Mouse (Mus musculus) heart, embryonic 13.5 days (tissue): Measurements from ENCODE around the gene Abca4. TPM values are rescaled to one million over a fixed set of nuclear protein-coding genes. Genes with fewer than 3 reads are reported as not detected.
"Not testable (repeated sequence)": the region's sequence is repeated elsewhere in the genome, so short reads cannot be mapped to it uniquely, and the experiment has no call there.

ENCODE experiments used
- ATAC-seq: fragments of 200-750 bp; cut with Nextera tagmentation; 2 replicates; pipeline ENCODE4 v1.8.0; 2017; ENCODE audit warnings: moderate TSS enrichment; ENCODE audit not compliant: insufficient number of reproducible peaks, low FRiP score, low TSS enrichment; ENCODE audit errors: extremely low read depth
- H3K27ac ChIP-seq: fragments of 300-500 bp; sonication (generic); replicated peaks from 2 replicates; pipeline ENCODE4 v1.5.1; 2015; ENCODE audit warnings: moderate library complexity, mild to moderate bottlenecking, inconsistent platforms
- H3K27me3 ChIP-seq: fragments of 300-500 bp; sonication (generic); replicated peaks from 2 replicates; pipeline ENCODE4 v1.6.1; 2015; ENCODE audit warnings: mild to moderate bottlenecking, inconsistent platforms
- H3K36me3 ChIP-seq: fragments of 300-500 bp; sonication (generic); 2 replicates; pipeline ENCODE4 v1.6.1; 2015; ENCODE audit warnings: mild to moderate bottlenecking, inconsistent platforms
- H3K4me1 ChIP-seq: fragments of 300-500 bp; sonication (generic); 2 replicates; pipeline ENCODE4 v1.6.1; 2015; ENCODE audit warnings: inconsistent platforms
- H3K4me2 ChIP-seq: fragments of 300-500 bp; sonication (generic); 2 replicates; pipeline ENCODE4 v1.6.1; 2015; ENCODE audit warnings: inconsistent platforms, mild to moderate bottlenecking, moderate library complexity
- H3K4me3 ChIP-seq: fragments of 300-500 bp; sonication (generic); 2 replicates; pipeline ENCODE4 v1.5.1; 2015; ENCODE audit warnings: moderate library complexity, mild to moderate bottlenecking, inconsistent platforms
- H3K9ac ChIP-seq: fragments of 300-500 bp; sonication (generic); 2 replicates; pipeline ENCODE4 v1.6.1; 2015; ENCODE audit warnings: inconsistent platforms, mild to moderate bottlenecking, moderate library complexity
- H3K9me3 ChIP-seq: fragments of 300-500 bp; sonication (generic); 2 replicates; pipeline ENCODE4 v1.6.1; 2016; ENCODE audit warnings: inconsistent platforms
- WGBS: fragments of 180-500 bp; shearing (Covaris S2); methylation state at CpG from one replicate; pipeline ENCODE4 v1.1.7; 2015; ENCODE audit warnings: mixed read lengths; 5-methylcytosine and 5-hydroxymethylcytosine counted together
- polyA plus RNA-seq: library from polyadenylated mRNA; unstranded; fragments of >200 nt; fragmentation: Nextera tagmentation; extraction: Ambion mirVana; gene quantifications from 2 replicates; pipeline ENCODE4 v1.2.1, GENCODE M21; 2015

Abca4 gene
- polyA plus RNA-seq, 1 experiment from 2014 or later: 2.4 TPM

DNA sequence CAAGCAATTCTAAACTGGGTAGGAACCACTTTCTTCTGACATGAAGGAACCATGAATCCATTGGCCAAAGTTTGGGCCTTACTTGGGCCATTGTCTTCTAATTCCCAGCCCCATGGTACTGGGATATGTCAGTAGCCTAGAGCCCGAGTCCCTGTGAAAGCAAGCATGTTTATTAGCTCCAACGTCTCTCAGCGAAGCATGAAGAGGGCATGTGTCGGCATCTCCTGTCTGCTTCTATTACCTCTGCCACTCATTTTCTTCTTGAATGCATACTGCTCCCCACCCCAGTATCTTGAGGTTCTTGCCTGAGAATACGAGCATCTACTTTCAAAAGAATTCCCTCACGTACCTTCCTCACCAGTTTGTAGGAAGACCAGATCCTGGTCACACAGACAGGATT is 161.5 kb downstream of the Abca4 start:
- Histone ChIP-seq H3K4me3 (no peak overlapping the region), H3K27me3 (no peaks in the 10 kb centered on the region), H3K27ac (no peak overlapping the region), H3K4me2 (no peak overlapping the region), H3K9me3 (no peaks in the 10 kb centered on the region), H3K4me1 (peaks cover 5% of the 10 kb centered on the region; the same call in 1 of the 2 replicates), H3K36me3 (no peaks in the 10 kb centered on the region), H3K9ac (no peak overlapping the region)
- ATAC-seq: no peak
- WGBS: 80% methylated on average over 6 of the region's 6 CpGs

DNA sequence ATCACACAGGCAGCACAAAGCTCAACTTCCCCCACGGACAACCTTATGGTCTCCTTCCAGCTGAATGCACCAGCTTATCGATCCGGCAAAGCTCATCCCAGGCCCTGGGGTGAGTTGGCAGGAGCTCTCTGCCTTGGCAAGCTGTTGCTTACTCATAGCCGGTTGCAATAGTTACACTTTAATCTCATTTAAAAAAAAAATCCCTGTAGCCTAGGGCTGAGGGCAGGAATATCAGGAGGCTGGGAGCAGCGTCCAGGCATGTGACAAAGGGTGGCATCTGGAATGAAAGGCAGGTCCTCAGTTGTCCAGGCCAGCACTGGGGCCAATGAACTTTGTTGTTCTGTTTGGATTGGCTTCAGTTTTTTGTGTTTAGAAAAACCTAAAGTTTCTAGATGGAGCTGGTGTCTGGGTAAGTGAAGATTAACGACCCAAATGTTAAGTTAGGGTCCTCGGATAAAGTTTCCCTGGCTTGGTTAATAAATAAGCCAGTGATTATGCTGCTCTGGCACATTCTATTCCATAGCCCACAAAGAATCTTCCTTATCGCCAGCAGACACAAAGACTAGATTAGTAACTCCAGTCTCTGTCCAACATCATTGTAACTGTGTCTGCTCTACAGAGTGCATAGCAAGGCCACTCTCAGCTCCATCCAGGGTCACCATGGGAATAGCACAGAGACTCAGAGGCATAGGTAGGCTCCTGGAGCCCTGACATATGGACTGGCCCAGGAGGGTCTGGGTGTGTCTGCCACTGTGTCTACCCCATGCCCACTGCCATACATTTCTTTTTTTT is 162.2 kb downstream of the Abca4 start:
- Histone ChIP-seq H3K4me2 (no peak overlapping the region), H3K27ac (no peak overlapping the region), H3K4me3 (no peak overlapping the region), H3K36me3 (no peaks in the 10 kb centered on the region), H3K4me1 (peaks cover 5% of the 10 kb centered on the region; the same call in 1 of the 2 replicates), H3K27me3 (no peaks in the 10 kb centered on the region), H3K9me3 (no peaks in the 10 kb centered on the region), H3K9ac (no peak overlapping the region)
- WGBS: 72% methylated on average over 8 of the region's 8 CpGs
- ATAC-seq: no peak

DNA sequence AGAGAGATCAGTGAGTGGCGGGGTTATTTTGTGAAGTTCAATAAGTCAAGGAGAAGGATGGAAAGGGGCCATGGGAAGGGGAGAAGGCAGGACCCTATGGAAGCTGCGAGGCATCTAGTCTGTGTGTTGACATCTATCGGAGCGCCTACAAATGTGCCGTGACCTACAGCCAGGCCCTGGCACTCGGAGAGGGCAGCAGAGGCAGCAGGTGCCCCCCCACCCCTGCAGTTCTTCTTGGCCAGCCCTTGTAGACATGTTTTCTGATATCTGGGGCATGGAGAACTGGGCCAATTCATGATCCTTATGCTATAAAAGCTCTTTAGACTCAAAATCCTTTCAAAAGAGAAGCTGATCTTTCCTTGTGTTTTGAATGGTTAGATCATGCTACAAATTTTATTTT is 163.5 kb downstream of the Abca4 start:
- Histone ChIP-seq H3K4me2 (no peak overlapping the region), H3K4me3 (no peak overlapping the region), H3K27me3 (no peaks in the 10 kb centered on the region), H3K36me3 (no peaks in the 10 kb centered on the region), H3K9me3 (no peaks in the 10 kb centered on the region), H3K4me1 (peaks cover 5% of the 10 kb centered on the region; the same call in 1 of the 2 replicates), H3K9ac (no peak overlapping the region), H3K27ac (no peak overlapping the region)
- 86% methylated on average over 6 of the region's 6 CpGs for WGBS
- no peak for ATAC-seq

DNA sequence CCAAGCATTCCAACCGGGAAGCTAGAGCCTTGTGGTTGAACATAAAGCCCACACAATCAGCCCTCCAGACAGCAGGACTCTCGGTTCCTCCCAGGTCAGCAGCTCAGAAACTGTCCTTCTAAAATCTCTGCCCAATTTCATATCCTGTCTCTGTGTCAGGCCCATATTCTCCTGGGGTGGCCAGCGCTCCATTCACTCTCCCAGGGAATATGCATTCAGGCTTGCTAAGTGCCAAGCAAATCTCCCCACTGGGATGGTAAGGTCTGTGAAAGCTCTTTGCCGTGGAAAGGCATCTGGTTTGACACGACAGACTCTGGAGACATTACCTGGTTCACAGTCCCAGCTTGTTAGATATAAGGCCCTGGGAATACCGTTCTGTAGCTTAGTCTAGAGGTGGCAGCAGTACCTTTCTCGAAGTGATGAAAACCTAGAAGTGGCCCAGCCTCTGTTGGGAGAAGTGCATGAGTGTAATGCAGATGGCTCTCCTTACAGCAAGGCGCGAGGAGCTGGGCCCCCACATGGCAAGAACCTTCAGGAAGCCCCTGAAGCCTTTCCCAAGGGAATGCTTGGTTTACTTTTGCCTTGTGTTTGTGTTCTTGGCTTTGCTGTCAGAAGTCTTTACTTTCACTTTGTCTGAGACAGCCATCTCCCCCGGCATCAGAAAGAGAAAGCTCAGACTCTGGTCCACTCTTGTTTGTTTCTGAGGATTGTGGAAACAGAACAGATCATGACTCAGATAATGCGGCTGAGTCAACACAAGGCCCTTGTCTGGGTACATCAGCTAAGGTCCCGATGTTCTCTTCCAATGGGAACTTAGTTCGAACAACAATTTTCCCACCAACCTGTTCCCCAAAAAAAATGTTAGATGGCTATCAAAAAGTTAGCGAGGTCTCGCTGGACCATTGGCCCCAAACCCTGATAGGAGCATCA is 164.3 kb downstream of the Abca4 start:
- H3K36me3 ChIP-seq: no peaks in the 10 kb centered on the region
- 66% methylated on average over 15 of the region's 15 CpGs for WGBS

DNA sequence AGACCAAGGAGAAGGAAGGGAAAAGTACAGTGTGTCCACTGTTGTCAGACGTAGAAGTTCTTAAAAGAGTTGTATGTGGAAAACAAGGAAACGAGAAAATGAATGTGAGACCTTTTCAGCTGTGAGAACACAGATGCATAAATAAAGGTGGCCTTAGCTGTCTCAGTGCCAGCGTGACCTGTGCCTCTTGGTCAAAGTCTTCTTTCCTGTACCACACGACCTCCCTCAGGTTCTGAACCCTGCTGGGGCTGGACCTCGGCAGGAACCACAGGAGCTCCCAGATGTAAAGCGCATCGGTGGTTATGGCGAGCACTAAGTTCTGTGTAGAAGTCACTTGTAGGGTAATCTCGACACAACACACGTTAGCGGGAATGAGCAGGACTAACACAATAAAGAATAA is 165.3 kb downstream of the Abca4 start:
- WGBS: 87% methylated on average over 11 of the region's 11 CpGs

More for the DNA sequence above, 164.3 kb downstream of the Abca4 start:
- ATAC-seq: no peak
- Histone ChIP-seq H3K4me1 (peaks cover 5% of the 10 kb centered on the region; the same call in 1 of the 2 replicates), H3K4me3 (no peak overlapping the region), H3K9me3 (no peaks in the 10 kb centered on the region), H3K4me2 (no peak overlapping the region), H3K27ac (no peak overlapping the region), H3K27me3 (no peaks in the 10 kb centered on the region), H3K9ac (no peak overlapping the region)

DNA sequence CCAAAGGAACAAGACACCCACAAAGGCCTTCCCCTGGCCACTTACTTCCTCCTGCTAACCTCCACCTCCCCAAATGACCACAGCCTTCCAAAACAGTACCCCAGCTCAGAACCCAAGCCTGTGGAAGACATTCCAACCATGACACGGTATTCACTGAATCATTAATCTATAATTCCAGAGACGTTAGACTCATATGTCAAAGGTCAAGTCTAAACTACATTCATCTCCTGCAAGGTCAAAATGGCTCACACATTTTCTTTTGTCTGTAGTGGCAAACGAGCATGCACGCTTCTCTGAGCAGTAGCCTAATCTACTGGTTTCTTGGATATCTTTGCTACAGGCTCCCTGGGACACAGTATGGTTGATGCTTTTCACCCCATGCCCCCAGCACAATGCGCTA is 166.2 kb downstream of the Abca4 start:
- Histone ChIP-seq H3K36me3 (no peaks in the 10 kb centered on the region), H3K4me1 (peaks cover 5% of the 10 kb centered on the region; the same call in 1 of the 2 replicates), H3K9ac (no peak overlapping the region), H3K27me3 (no peaks in the 10 kb centered on the region), H3K9me3 (no peaks in the 10 kb centered on the region), H3K4me3 (no peak overlapping the region), H3K27ac (no peak overlapping the region), H3K4me2 (no peak overlapping the region)
- ATAC-seq: no peak
- 77% methylated on average over 5 of the region's 5 CpGs for WGBS

More for the DNA sequence above, 165.3 kb downstream of the Abca4 start:
- no peak for ATAC-seq
- Histone ChIP-seq H3K4me1 (peaks cover 5% of the 10 kb centered on the region; the same call in 1 of the 2 replicates), H3K36me3 (no peaks in the 10 kb centered on the region), H3K4me2 (no peak overlapping the region), H3K9ac (no peak overlapping the region), H3K4me3 (no peak overlapping the region), H3K27me3 (no peaks in the 10 kb centered on the region), H3K27ac (no peak overlapping the region), H3K9me3 (no peaks in the 10 kb centered on the region)

DNA sequence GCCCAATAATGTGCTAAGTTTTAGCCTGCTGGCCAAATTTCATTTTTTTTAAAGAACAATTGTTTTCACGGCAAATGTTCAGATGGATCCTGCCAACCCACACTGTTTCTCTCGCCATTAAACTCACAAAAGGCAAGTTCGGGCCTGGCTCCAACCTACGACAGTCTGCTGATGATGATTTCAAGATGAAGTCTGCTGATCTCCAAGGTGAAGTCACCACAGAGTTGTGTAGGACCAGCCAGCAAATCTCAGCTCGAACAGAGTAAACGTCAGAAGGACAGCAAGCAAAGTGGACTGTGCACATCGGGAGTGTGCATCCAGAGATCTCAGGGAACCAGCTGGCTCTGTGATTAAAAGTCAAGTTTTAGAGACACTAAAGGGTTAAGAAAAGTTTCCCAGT is 166.6 kb downstream of the Abca4 start:
- no peak overlapping the region for H3K27ac ChIP-seq
- peaks cover 5% of the 10 kb centered on the region; the same call in 1 of the 2 replicates for H3K4me1 ChIP-seq
- no peaks in the 10 kb centered on the region for H3K27me3 ChIP-seq
- no peak overlapping the region for H3K4me2 ChIP-seq
- WGBS: 83% methylated on average over 7 of the region's 7 CpGs
- H3K4me3 ChIP-seq: no peak overlapping the region
- no peak overlapping the region for H3K9ac ChIP-seq
- no peak for ATAC-seq
- no peaks in the 10 kb centered on the region for H3K9me3 ChIP-seq
- no peaks in the 10 kb centered on the region for H3K36me3 ChIP-seq

DNA sequence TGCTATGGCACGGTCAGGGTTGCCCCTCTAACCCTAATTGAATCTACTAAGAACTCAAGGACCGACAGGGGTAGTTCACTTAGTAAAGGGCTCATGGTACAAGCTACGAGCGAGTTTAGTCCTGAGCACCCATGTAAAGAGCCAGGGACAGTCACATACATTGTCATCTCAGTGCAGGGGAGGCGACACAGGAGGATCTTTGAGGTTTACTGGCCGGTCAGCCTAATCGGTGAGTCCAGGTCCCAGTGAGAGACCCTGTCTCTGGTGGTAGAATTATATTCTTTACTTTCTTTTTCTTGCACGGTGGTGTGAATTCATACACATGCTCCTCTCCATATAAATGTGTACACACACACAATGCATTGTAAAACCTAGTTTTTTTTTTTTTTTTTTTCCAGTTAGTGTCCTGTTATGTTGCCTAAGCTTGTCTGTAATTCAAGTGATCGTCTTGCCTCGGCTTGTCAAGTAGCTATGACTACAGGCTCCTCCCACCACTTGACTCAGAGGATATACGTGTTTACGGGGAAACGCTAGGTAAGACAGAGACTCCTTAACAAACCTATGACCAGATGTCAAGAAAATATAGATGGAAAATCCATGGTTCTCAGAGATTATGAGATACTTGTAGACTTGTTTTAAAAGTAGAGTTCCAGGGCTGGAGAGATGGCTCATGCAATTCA is 167.3 kb downstream of the Abca4 start:
- WGBS: 64% methylated on average over 13 of the region's 13 CpGs
- Histone ChIP-seq H3K4me1 (peaks cover 5% of the 10 kb centered on the region; the same call in 1 of the 2 replicates), H3K9ac (no peak overlapping the region), H3K9me3 (no peaks in the 10 kb centered on the region), H3K4me2 (no peak overlapping the region), H3K27me3 (no peaks in the 10 kb centered on the region), H3K27ac (no peak overlapping the region), H3K36me3 (no peaks in the 10 kb centered on the region), H3K4me3 (no peak overlapping the region)
- ATAC-seq: no peak

DNA sequence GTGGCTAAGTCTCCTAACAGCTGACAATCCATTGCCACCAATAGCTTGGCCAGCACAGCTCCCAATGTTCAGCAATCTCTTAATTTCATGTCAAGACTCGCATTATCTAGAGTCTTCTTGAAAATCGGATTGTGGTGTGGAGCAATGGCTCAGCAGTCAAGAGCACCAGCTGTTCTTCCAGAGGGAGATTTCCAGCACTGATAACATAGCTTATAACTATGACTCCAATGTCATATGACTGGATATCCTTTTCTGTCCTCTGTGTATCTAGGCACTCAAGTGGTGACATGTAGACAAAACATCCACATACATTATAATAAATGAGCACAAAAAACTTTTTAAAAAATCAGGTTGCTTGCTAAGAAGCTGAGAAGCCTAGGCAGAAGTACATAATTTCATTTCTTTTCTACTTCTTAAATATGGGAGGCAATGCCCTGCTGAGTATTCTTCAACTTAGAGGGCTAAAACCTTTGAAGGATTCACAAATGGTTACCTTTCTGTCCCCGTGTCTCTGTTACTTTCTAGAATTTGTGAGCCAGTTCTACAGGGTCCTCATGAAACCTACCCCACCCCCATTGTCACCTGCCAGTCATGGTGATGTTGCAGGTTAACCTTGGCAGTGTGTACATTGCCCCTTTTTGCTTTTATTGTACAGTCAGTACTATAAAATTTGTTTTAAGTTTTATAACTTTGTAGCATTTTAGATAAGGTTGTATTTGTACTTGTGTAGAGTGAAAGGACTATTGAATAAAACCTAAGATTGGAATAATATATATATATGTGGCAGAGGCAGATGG is 177.2 kb downstream of the Abca4 start:
- 70% methylated on average over 3 of the region's 3 CpGs for WGBS
- no peak overlapping the region for H3K9ac ChIP-seq
- no peaks in the 10 kb centered on the region for H3K36me3 ChIP-seq

DNA sequence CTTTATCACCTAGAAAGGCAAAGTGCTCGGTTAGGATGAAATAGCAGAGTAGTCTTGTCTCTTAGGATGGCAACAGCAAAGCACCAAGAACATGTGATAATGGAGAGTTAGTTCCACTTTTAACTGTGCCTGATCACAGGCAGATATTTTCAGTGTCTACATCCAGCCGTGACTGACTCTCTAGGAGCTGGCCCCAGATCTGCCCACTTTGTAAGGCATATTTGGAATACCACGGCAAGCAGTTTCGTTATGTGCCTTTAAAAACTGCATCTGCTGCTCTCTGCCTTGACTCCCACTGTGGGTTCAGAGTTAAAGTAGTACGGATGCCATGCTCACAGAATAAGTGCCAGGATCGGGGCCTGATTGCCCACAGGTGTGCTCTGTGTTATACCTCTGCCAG is 182.7 kb downstream of the Abca4 start:
- WGBS: 33% methylated on average over 6 of the region's 6 CpGs
- Histone ChIP-seq H3K4me2 (peak overlapping the region; percentile 58), H3K4me1 (peaks cover 13% of the 10 kb centered on the region)
- H3K36me3 ChIP-seq, H3K9ac ChIP-seq, H3K9me3 ChIP-seq, H3K27me3 ChIP-seq, H3K4me3 ChIP-seq, H3K27ac ChIP-seq, ATAC-seq: not testable (repeated sequence)

More for the DNA sequence above, 177.2 kb downstream of the Abca4 start:
- Histone ChIP-seq H3K4me2 (no peak overlapping the region), H3K4me1 (peaks cover 3% of the 10 kb centered on the region; the same call in 1 of the 2 replicates), H3K27ac (no peak overlapping the region), H3K4me3 (no peak overlapping the region), H3K27me3 (no peaks in the 10 kb centered on the region), H3K9me3 (no peaks in the 10 kb centered on the region)
- no peak for ATAC-seq
